Mouse (Mus musculus) brain, embryonic 18.5 days (tissue): ENCODE results near the gene Pdcd11.

ENCODE experiments used
- DNase-seq: peaks from one replicate; pipeline ENCODE4 v3.0.0-alpha.2; 2012; ENCODE audit warnings: low read depth, low spot score

The Pdcd11 gene

GRCm38 (mm10) chr19:47090550-47091156 lies at the start of gene Pdcd11, which contains the start of gene Usmg5:
Gene Pdcd11, plus strand, starts transcription at chr19:47090768.
Gene Usmg5, minus strand, starts transcription at chr19:47090647.
- peak; percentile 92 for DNase-seq

- DNase-seq = no peak
Observed at GRCm38 (mm10) chr19:47043608-47044007, 47.0 kb upstream of the Pdcd11 start.

- DNase-seq = no peak
Observed at GRCm38 (mm10) chr19:47046343-47046742, 44.2 kb upstream of the Pdcd11 start.

GRCm38 (mm10) chr19:47047236-47047833 lies 43.2 kb upstream of the Pdcd11 start:
- DNase-seq = no peak

GRCm38 (mm10) chr19:47049061-47049460 lies 41.5 kb upstream of the Pdcd11 start:
- no peak for DNase-seq

GRCm38 (mm10) chr19:47049840-47050239 lies 40.7 kb upstream of the Pdcd11 start:
- DNase-seq = no peak

GRCm38 (mm10) chr19:47050271-47051032 lies 40.1 kb upstream of the Pdcd11 start, which contains the start of gene Pcgf6:
Gene Pcgf6, minus strand, starts transcription at chr19:47050906.
- peak; percentile 59 for DNase-seq

- DNase-seq = no peak
Observed at GRCm38 (mm10) chr19:47052927-47053326, 37.6 kb upstream of the Pdcd11 start.

GRCm38 (mm10) chr19:47053471-47053870 lies 37.1 kb upstream of the Pdcd11 start:
- DNase-seq = no peak

GRCm38 (mm10) chr19:47057684-47058083 lies 32.9 kb upstream of the Pdcd11 start:
- DNase-seq = no peak

- no peak for DNase-seq
Observed at GRCm38 (mm10) chr19:47065860-47066259, 24.7 kb upstream of the Pdcd11 start.

- peak; percentile 92 for DNase-seq
Observed at GRCm38 (mm10) chr19:47067096-47067882, 23.3 kb upstream of the Pdcd11 start, which contains the start of gene Taf5. Gene Taf5, plus strand, starts transcription at chr19:47067746.

- peak; percentile 58 for DNase-seq
Observed at GRCm38 (mm10) chr19:47067924-47068611, 22.5 kb upstream of the Pdcd11 start.

GRCm38 (mm10) chr19:47088226-47088625 lies 2.3 kb upstream of the Pdcd11 start:
- DNase-seq = no peak

GRCm38 (mm10) chr19:47089718-47090525 lies 646 bp upstream of the Pdcd11 start:
- no peak for DNase-seq

GRCm38 (mm10) chr19:47101080-47101479 lies 10.5 kb downstream of the Pdcd11 start:
- no peak for DNase-seq

GRCm38 (mm10) chr19:47104641-47105271 lies 14.2 kb downstream of the Pdcd11 start:
- no peak for DNase-seq

- no peak for DNase-seq
Observed at GRCm38 (mm10) chr19:47118634-47119033, 28.1 kb downstream of the Pdcd11 start.

- no peak for DNase-seq
Observed at GRCm38 (mm10) chr19:47121054-47121453, 30.5 kb downstream of the Pdcd11 start.

- no peak for DNase-seq
Observed at GRCm38 (mm10) chr19:47122802-47123201, 32.2 kb downstream of the Pdcd11 start.
